Mouse (Mus musculus) midbrain, embryonic 14.5 days (tissue): Measurements from ENCODE around the gene Islr. TPM values are rescaled to one million over a fixed set of nuclear protein-coding genes. Genes with fewer than 3 reads are reported as not detected.

ENCODE experiments used
- ATAC-seq: fragments of 200-750 bp; cut with Nextera tagmentation; 2 replicates; pipeline ENCODE4 v1.8.0; 2017; ENCODE audit warnings: moderate number of reproducible peaks, moderate library complexity; ENCODE audit not compliant: low FRiP score, low TSS enrichment
- DNase-seq: peaks from one replicate; pipeline ENCODE4 v3.0.0-alpha.2; 2015
- H3K27ac ChIP-seq: fragments of 300-500 bp; sonication (generic); replicated peaks from 2 replicates; pipeline ENCODE4 v1.5.1; 2014; ENCODE audit warnings: mild to moderate bottlenecking, low read depth, low read length, moderate library complexity
- H3K27me3 ChIP-seq: fragments of 300-500 bp; sonication (generic); 2 replicates; pipeline ENCODE4 v1.6.1; 2014; ENCODE audit warnings: low read length, control low read depth, mixed read lengths; ENCODE audit not compliant: control insufficient read depth, insufficient read depth
- H3K36me3 ChIP-seq: fragments of 300-500 bp; sonication (generic); 2 replicates; pipeline ENCODE4 v1.6.1; 2014; ENCODE audit warnings: low read length, control low read depth; ENCODE audit not compliant: control insufficient read depth, insufficient read depth
- H3K4me1 ChIP-seq: fragments of 300-500 bp; sonication (generic); 2 replicates; pipeline ENCODE4 v1.6.1; 2014; ENCODE audit warnings: mild to moderate bottlenecking, antibody characterized with exemption, low read length, control low read depth; ENCODE audit not compliant: control insufficient read depth, insufficient read depth
- H3K4me2 ChIP-seq: fragments of 300-500 bp; sonication (generic); 2 replicates; pipeline ENCODE4 v1.6.1; 2014; ENCODE audit warnings: mild to moderate bottlenecking, low read length, moderate library complexity
- H3K4me3 ChIP-seq: fragments of 300-500 bp; sonication (generic); replicated peaks from 2 replicates; pipeline ENCODE4 v1.5.1; 2014; ENCODE audit warnings: low read depth, low read length
- H3K9ac ChIP-seq: fragments of 300-500 bp; sonication (generic); replicated peaks from 2 replicates; pipeline ENCODE4 v1.6.1; 2014; ENCODE audit warnings: mild to moderate bottlenecking, low read length, moderate library complexity
- H3K9me3 ChIP-seq: fragments of 300-500 bp; sonication (generic); 2 replicates; pipeline ENCODE4 v1.6.1; 2016; ENCODE audit warnings: low read length, control low read depth, mixed read lengths; ENCODE audit not compliant: control insufficient read depth
- WGBS: fragments of 180-500 bp; shearing (Covaris S2); extraction: QIAGEN DNeasy Blood & Tissue Kit; methylation state at CpG from one replicate; pipeline ENCODE4 v1.1.7; 2014; 5-methylcytosine and 5-hydroxymethylcytosine counted together
- polyA plus RNA-seq: library from polyadenylated mRNA; unstranded; fragments of >200 nt; fragmentation: Nextera tagmentation; extraction: Ambion mirVana; gene quantifications from 2 replicates; pipeline ENCODE4 v1.2.1, GENCODE M21; 2014

Islr gene
- polyA plus RNA-seq, 1 experiment from 2014 or later, result 16.6 TPM

GRCm38 (mm10) chr9:58213377-58213776 lies 9.3 kb upstream of the Islr start:
- Histone ChIP-seq H3K9me3 (no peaks in the 10 kb centered on the region), H3K9ac (no peak overlapping the region), H3K4me2 (no peak overlapping the region), H3K27ac (no peak overlapping the region), H3K27me3 (no peaks in the 10 kb centered on the region), H3K4me3 (no peak overlapping the region), H3K36me3 (no peaks in the 10 kb centered on the region), H3K4me1 (peaks cover 4% of the 10 kb centered on the region; the same call in 1 of the 2 replicates)
- DNase-seq (no peak), ATAC-seq (no peak)
- 79% methylated on average over 5 of the region's 5 CpGs for WGBS

- Histone ChIP-seq H3K27me3 (no peaks in the 10 kb centered on the region), H3K9ac (no peak overlapping the region), H3K4me2 (no peak overlapping the region), H3K4me1 (peaks cover 4% of the 10 kb centered on the region; the same call in 1 of the 2 replicates), H3K36me3 (no peaks in the 10 kb centered on the region), H3K9me3 (no peaks in the 10 kb centered on the region), H3K27ac (no peak overlapping the region), H3K4me3 (no peak overlapping the region)
- no peak for ATAC-seq
- 89% methylated on average over 2 of the region's 2 CpGs for WGBS
- DNase-seq, result no peak
These were observed 6.2 kb upstream of the Islr start for GRCm38 (mm10) chr9:58210304-58210627.

GRCm38 (mm10) chr9:58209462-58210303 lies 5.6 kb upstream of the Islr start:
- Histone ChIP-seq H3K9me3 (no peaks in the 10 kb centered on the region), H3K27me3 (no peaks in the 10 kb centered on the region), H3K9ac (no peak overlapping the region), H3K36me3 (no peaks in the 10 kb centered on the region), H3K4me2 (no peak overlapping the region), H3K4me1 (no peaks in the 10 kb centered on the region), H3K4me3 (no peak overlapping the region), H3K27ac (no peak overlapping the region)
- no peak for DNase-seq
- WGBS, result 79% methylated on average over 8 of the region's 8 CpGs
- ATAC-seq, result no peak

- DNase-seq, result no peak
- Histone ChIP-seq H3K9ac (no peak overlapping the region), H3K36me3 (no peaks in the 10 kb centered on the region), H3K4me3 (no peak overlapping the region), H3K4me2 (peak overlapping the region; percentile 63), H3K27ac (0 out of 2 replicates have a peak overlapping the region, but pooled peaks have one; percentile 13), H3K4me1 (peaks cover 12% of the 10 kb centered on the region; the same call in 1 of the 2 replicates), H3K9me3 (no peaks in the 10 kb centered on the region), H3K27me3 (peaks cover 24% of the 10 kb centered on the region)
- 71% methylated on average over 7 of the region's 7 CpGs for WGBS
- no peak for ATAC-seq
These were observed 1.9 kb upstream of the Islr start for GRCm38 (mm10) chr9:58206013-58206412.

GRCm38 (mm10) chr9:58204448-58205000 lies 418 bp upstream of the Islr start:
- Histone ChIP-seq H3K4me2 (peak overlapping the region; percentile 63), H3K9me3 (no peaks in the 10 kb centered on the region), H3K27ac (peak overlapping the region; percentile 90), H3K27me3 (peaks cover 39% of the 10 kb centered on the region), H3K9ac (peak overlapping the region; percentile 55; the same call in 1 of the 2 replicates), H3K4me3 (peak overlapping the region; percentile 41), H3K36me3 (no peaks in the 10 kb centered on the region), H3K4me1 (peaks cover 12% of the 10 kb centered on the region; the same call in 1 of the 2 replicates)
- ATAC-seq (peak; percentile 63; the same call in 1 of the 2 replicates), DNase-seq (peak; percentile 91)
- 4% methylated on average over 18 of the region's 18 CpGs for WGBS

GRCm38 (mm10) chr9:58202676-58203453 lies 1.2 kb downstream of the Islr start:
- Histone ChIP-seq H3K4me3 (peak overlapping the region; percentile 41), H3K9me3 (no peaks in the 10 kb centered on the region), H3K36me3 (no peaks in the 10 kb centered on the region), H3K27ac (peak overlapping the region; percentile 90), H3K4me1 (peaks cover 26% of the 10 kb centered on the region), H3K27me3 (peaks cover 56% of the 10 kb centered on the region), H3K9ac (peak overlapping the region; percentile 55), H3K4me2 (peak overlapping the region; percentile 63)
- ATAC-seq (no peak), DNase-seq (peak; percentile 57)
- 3% methylated on average over 14 of the region's 14 CpGs for WGBS

GRCm38 (mm10) chr9:58201861-58202549 lies 2.1 kb downstream of the Islr start:
- H3K9ac ChIP-seq, result peak overlapping the region; percentile 48
- ATAC-seq (no peak), DNase-seq (peak; percentile 66)
- H3K4me3 ChIP-seq, result peak overlapping the region; percentile 41
- no peaks in the 10 kb centered on the region for H3K36me3 ChIP-seq
- peaks cover 63% of the 10 kb centered on the region for H3K27me3 ChIP-seq
- H3K27ac ChIP-seq, result peak overlapping the region; percentile 90
- peak overlapping the region; percentile 63 for H3K4me2 ChIP-seq
- peaks cover 28% of the 10 kb centered on the region for H3K4me1 ChIP-seq
- under 1% methylated on average over 37 of the region's 37 CpGs for WGBS
- no peaks in the 10 kb centered on the region for H3K9me3 ChIP-seq
